Mouse (Mus musculus) heart, embryonic 11.5 days (tissue): ENCODE data around the gene Idh2. TPM values are rescaled to one million over a fixed set of nuclear protein-coding genes. Genes with fewer than 3 reads are reported as not detected.

Experiments
- ATAC-seq: fragments of 200-750 bp; cut with Nextera tagmentation; replicated peaks from 2 replicates; pipeline ENCODE4 v1.8.0; 2017; ENCODE audit warnings: moderate library complexity; ENCODE audit not compliant: insufficient number of reproducible peaks, low FRiP score, low TSS enrichment
- H3K27ac ChIP-seq: fragments of 300-500 bp; sonication (generic); 2 replicates; pipeline ENCODE4 v1.5.1; 2014; ENCODE audit warnings: mild to moderate bottlenecking, low read depth, low read length
- H3K27me3 ChIP-seq: fragments of 300-500 bp; sonication (generic); 2 replicates; pipeline ENCODE4 v1.6.1; 2014; ENCODE audit warnings: mild to moderate bottlenecking, low read length, mixed read lengths; ENCODE audit not compliant: control insufficient read depth, insufficient read depth
- H3K36me3 ChIP-seq: fragments of 300-500 bp; sonication (generic); 2 replicates; pipeline ENCODE4 v1.6.1; 2014; ENCODE audit warnings: mild to moderate bottlenecking, low read length, moderate library complexity, mixed read lengths; ENCODE audit not compliant: control insufficient read depth, insufficient read depth
- H3K4me1 ChIP-seq: fragments of 300-500 bp; sonication (generic); 2 replicates; pipeline ENCODE4 v1.6.1; 2014; ENCODE audit warnings: low read length; ENCODE audit not compliant: control insufficient read depth, insufficient read depth
- H3K4me2 ChIP-seq: fragments of 300-500 bp; sonication (generic); 2 replicates; pipeline ENCODE4 v1.6.1; 2014; ENCODE audit warnings: mild to moderate bottlenecking, moderate library complexity
- H3K4me3 ChIP-seq: fragments of 300-500 bp; sonication (generic); 2 replicates; pipeline ENCODE4 v1.5.1; 2014; ENCODE audit warnings: low read depth, low read length
- H3K9ac ChIP-seq: fragments of 300-500 bp; sonication (generic); 2 replicates; pipeline ENCODE4 v1.6.1; 2014; ENCODE audit warnings: mild to moderate bottlenecking, low read depth, low read length, moderate library complexity
- H3K9me3 ChIP-seq: fragments of 300-500 bp; sonication (generic); replicated peaks from 2 replicates; pipeline ENCODE4 v1.6.1; 2016; ENCODE audit warnings: low read length; ENCODE audit not compliant: control insufficient read depth
- WGBS: fragments of 180-500 bp; shearing (Covaris S2); extraction: QIAGEN DNeasy Blood & Tissue Kit; methylation state at CpG from one replicate; pipeline ENCODE4 v1.1.7; 2014; ENCODE audit not compliant: insufficient replicate concordance; 5-methylcytosine and 5-hydroxymethylcytosine counted together
- polyA plus RNA-seq: library from polyadenylated mRNA; unstranded; fragments of >200 nt; fragmentation: Nextera tagmentation; extraction: Ambion mirVana; gene quantifications from 2 replicates; pipeline ENCODE4 v1.2.1, GENCODE M21; 2014

Gene Idh2
- 1,200 and 1,395 TPM in 2 replicates for polyA plus RNA-seq

DNA sequence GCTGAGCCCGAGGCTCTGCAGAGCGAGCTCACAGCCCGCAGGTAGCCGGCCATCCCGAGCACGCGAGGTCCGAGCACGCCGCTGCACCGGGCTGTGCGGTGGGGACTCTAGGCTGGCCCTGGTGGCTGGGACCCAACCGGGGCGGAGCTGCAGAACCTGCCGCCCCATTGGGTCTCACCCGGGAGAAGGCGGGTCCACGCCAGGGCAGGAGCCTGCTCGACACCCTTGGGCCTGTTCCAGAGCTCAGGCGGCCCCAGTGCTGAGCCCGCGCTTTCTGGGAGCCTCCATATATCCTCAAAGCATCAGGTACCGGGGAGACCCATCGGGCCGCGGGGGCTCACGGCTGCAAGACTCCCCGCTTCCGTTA is at the start of gene Idh2:
TSS of gene Idh2 (minus strand) at position 169 of the 367 bp plus-strand sequence.
- peak; percentile 92 for ATAC-seq
- Histone ChIP-seq H3K27ac (peak within 1 kb of the TSS; percentile 99), H3K4me2 (peak within 1 kb of the TSS; percentile 97), H3K4me1 (peaks cover 29% of the 10 kb centered on the region), H3K36me3 (peaks cover 2% of the 10 kb centered on the region; the same call in 1 of the 2 replicates), H3K4me3 (peak within 1 kb of the TSS; percentile 90), H3K9me3 (no peaks in the 10 kb centered on the region), H3K9ac (peak within 1 kb of the TSS; percentile 100), H3K27me3 (no peaks in the 10 kb centered on the region)
- under 1% methylated on average over 29 of the region's 29 CpGs for WGBS

DNA sequence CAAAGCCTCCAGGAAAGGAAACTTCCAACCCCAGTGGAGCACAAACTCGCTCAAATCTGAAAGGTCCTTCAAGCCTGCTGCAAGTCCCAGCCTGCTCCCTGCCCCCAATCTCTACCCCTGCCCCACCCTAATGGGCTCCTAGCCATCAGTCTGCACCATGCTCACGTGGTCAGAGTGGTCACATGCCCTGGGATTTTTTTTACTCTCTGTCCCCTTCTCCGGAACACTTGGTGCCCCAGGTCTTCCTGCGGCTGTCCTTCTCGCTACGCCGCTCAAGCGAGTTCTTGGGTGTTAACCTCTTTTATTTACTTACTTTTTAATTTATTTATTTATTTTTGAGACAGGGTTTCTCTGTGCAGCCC is 45.7 kb upstream of the Idh2 start:
- no peaks in the 10 kb centered on the region for H3K9me3 ChIP-seq
- no peak overlapping the region for H3K27ac ChIP-seq
- no peak overlapping the region for H3K9ac ChIP-seq
- H3K27me3 ChIP-seq, result peaks cover 6% of the 10 kb centered on the region; the same call in 1 of the 2 replicates
- ATAC-seq, result no peak
- WGBS, result 78% methylated on average over 8 of the region's 8 CpGs
- peaks cover 5% of the 10 kb centered on the region; the same call in 1 of the 2 replicates for H3K4me1 ChIP-seq
- no peak overlapping the region for H3K4me3 ChIP-seq
- H3K36me3 ChIP-seq, result no peaks in the 10 kb centered on the region
- H3K4me2 ChIP-seq, result no peak overlapping the region

DNA sequence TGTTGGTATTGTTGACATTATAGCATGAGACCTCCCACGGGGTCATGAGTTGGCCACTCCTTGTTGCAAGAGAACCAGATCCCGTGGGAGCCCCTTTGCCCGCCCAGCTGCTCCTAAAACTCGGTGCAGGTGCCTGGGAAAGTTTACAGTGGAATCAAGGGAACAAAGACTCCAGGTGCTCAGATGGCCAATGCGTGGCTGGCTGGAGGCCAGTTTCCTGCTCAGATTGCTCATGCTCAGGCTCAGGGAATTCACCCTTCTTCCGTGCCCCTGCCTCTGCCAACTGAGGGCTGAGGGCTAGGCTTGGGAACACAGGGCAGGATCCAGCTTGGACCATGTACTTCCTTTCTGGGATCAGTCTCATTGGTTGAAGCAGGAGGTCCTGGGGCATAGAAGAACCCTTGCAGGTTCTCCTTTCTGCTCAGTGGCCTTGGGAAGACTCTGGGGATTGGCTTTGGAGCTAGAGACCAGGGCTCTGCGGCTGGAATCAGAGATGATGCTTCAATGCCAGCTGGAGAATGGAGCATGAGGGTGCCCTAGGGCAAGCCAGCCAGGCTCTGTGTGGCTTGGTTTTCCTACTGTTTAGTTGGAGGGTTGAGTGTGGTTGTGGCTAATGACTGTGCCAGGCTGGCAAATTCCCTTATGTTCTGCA is 45.2 kb upstream of the Idh2 start:
- ATAC-seq, result no peak
- Histone ChIP-seq H3K4me1 (peaks cover 5% of the 10 kb centered on the region; the same call in 1 of the 2 replicates), H3K27ac (no peak overlapping the region), H3K4me3 (no peak overlapping the region), H3K36me3 (no peaks in the 10 kb centered on the region), H3K27me3 (peaks cover 6% of the 10 kb centered on the region; the same call in 1 of the 2 replicates), H3K9me3 (no peaks in the 10 kb centered on the region), H3K4me2 (no peak overlapping the region), H3K9ac (no peak overlapping the region)
- 68% methylated on average over 7 of the region's 7 CpGs for WGBS

DNA sequence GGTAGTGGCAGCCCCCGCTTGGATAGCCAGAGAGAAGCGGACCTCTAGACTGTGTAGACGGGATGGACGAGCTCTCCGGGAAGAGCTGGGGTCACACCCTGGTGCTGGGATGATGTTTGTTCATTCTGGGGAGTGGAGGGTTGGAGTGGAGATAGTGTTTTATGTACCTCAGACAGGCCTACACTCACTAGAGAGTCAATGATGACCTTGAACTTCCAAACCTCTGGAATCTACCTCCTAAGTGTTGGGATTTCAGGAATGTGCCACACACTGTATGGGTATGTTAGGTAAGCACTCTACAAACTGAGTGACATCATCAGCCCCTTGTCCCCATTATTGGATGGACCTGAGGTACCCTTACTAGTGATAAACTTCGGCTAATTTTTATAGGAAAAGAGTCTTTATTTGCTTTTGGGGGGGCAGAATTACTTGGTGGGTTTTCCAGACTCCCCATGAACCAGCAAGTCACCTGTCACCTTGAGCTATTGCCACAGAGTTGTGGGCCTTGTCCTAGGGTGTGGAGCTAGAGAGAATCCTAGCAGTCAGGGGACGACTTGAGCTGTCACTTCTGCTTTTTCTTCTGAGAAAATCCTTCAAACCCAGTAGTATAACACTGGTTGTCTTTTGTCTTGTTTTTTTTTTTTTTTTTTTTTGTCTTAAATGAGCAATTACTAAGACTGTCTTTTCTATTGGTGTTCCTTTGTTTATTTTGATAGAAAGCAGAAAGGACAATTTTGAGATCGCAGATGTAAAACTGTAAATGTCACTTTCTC is 43.5 kb upstream of the Idh2 start:
- H3K4me3 ChIP-seq, result no peak overlapping the region
- no peaks in the 10 kb centered on the region for H3K9me3 ChIP-seq
- no peak for ATAC-seq
- no peak overlapping the region for H3K9ac ChIP-seq
- H3K4me2 ChIP-seq, result no peak overlapping the region
- no peaks in the 10 kb centered on the region for H3K36me3 ChIP-seq
- 78% methylated on average over 8 of the region's 8 CpGs for WGBS
- no peak overlapping the region for H3K27ac ChIP-seq
- no peaks in the 10 kb centered on the region for H3K27me3 ChIP-seq
- peaks cover 5% of the 10 kb centered on the region; the same call in 1 of the 2 replicates for H3K4me1 ChIP-seq

DNA sequence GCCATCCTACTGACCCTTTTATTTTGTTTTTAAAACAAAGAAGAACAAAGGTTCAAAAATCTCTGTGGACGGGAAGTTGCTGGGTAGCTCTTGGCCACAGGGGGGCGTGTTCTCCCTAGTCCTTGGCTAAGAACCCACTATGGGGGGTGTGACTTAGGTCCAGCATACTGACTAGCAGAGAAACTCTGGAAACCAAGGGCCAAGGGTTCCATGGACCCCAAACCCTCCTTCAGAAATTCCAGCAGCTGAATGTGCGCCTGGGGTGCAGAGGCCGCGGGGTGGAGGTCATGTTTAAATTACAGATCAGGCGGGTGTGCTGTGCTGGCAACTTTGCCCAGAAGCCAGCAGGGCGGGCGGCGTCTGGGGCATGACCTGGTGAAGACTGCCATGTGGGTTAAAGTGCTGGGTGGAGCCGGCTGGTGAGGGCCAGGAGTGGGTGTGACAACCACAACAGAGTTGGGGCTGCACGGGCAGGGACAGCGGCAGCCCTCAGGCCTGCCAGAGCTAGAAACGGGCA is 41.6 kb upstream of the Idh2 start:
- Histone ChIP-seq H3K27ac (no peak overlapping the region), H3K4me2 (no peak overlapping the region), H3K9me3 (no peaks in the 10 kb centered on the region), H3K36me3 (no peaks in the 10 kb centered on the region), H3K27me3 (no peaks in the 10 kb centered on the region), H3K9ac (0 out of 2 replicates have a peak overlapping the region, but pooled peaks have one; percentile 28), H3K4me3 (no peak overlapping the region), H3K4me1 (peaks cover 5% of the 10 kb centered on the region; the same call in 1 of the 2 replicates)
- 59% methylated on average over 13 of the region's 13 CpGs for WGBS
- no peak for ATAC-seq

DNA sequence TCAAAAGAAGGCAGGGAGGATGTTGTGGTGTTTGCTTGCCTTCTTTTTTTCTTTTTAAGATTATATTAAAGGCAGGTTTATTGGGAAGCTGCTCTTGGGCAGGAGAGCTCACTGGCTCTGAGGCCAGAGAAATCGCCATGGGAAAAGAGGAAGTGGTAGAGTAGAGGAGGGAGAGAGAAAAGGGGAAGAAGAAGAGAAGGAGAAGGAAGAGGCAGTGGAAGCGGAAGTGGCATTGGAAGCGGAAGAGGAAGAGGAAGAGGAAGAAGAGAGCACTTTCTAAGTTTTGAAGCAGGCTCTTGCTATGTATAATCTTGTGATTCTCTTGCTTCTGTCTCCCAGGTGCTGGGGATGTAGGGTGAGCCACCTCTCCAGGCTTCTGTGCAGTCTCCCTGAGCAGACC is 39.5 kb upstream of the Idh2 start:
- H3K4me1 ChIP-seq, result peaks cover 5% of the 10 kb centered on the region; the same call in 1 of the 2 replicates
- 76% methylated on average over 3 of the region's 3 CpGs for WGBS
- ATAC-seq, result no peak
- no peak overlapping the region for H3K4me3 ChIP-seq
- H3K27me3 ChIP-seq, result no peaks in the 10 kb centered on the region
- H3K9ac ChIP-seq, result no peak overlapping the region
- H3K27ac ChIP-seq, result no peak overlapping the region
- H3K4me2 ChIP-seq, result no peak overlapping the region
- no peaks in the 10 kb centered on the region for H3K36me3 ChIP-seq
- H3K9me3 ChIP-seq, result no peaks in the 10 kb centered on the region

DNA sequence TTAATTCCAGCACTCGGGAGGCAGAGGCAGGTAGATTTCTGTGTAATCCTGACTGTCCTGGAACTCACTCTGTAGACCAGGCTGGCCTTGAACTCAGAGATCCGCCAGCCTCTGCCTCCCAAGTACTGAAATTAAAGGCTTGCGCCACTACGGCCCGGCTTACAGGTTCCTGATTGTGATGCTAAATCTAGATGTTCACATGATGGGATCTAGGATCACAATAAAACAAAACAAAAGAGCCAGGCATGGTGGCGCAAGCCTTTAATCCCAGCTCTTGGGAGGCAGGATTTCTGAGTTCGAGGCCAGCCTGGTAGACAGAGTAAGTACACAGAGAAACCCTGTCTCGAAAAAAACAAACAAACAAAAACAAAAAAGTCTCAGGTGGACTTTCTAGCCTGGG is 37.6 kb upstream of the Idh2 start:
- H3K27ac ChIP-seq, result no peak overlapping the region
- 87% methylated on average over 8 of the region's 8 CpGs for WGBS
- no peaks in the 10 kb centered on the region for H3K27me3 ChIP-seq
- 0 out of 2 replicates have a peak, but pooled peaks cover 5% of the 10 kb centered on the region for H3K4me1 ChIP-seq
- H3K9ac ChIP-seq, result no peak overlapping the region
- no peak overlapping the region for H3K4me2 ChIP-seq
- no peaks in the 10 kb centered on the region for H3K9me3 ChIP-seq
- H3K4me3 ChIP-seq, result no peak overlapping the region
- no peak for ATAC-seq
- H3K36me3 ChIP-seq, result no peaks in the 10 kb centered on the region

DNA sequence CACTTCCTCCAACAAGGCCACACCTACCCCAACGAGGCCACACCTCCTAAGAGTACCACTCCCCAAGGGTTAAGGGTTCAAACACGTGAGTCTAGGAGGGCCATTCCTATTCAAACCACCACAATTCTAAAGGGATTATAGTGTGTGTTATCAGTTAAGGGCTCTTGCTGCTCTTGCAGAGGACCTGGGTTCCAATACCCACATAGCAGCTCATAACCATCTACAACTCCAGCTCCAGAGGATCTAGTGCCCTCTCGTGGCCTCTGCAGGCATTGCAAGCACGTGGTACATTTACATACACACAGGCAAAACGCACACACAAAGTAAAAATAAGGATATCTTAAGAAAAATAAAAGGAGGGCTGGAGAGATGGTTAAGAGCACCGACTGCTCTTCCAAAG is 37.0 kb upstream of the Idh2 start:
- Histone ChIP-seq H3K27me3 (no peaks in the 10 kb centered on the region), H3K4me1 (0 out of 2 replicates have a peak, but pooled peaks cover 5% of the 10 kb centered on the region), H3K4me3 (no peak overlapping the region), H3K36me3 (no peaks in the 10 kb centered on the region), H3K9ac (no peak overlapping the region), H3K4me2 (no peak overlapping the region), H3K9me3 (no peaks in the 10 kb centered on the region), H3K27ac (no peak overlapping the region)
- no peak for ATAC-seq
- WGBS, result 53% methylated on average over 6 of the region's 6 CpGs
